Mouse (Mus musculus) MN1 (cell line): ENCODE data around the gene Nelfcd.

Experiments
- DNase-seq: peaks from one replicate; pipeline ENCODE4 v3.0.0-alpha.2; 2016; ENCODE audit warnings: low spot score

The Nelfcd gene

GRCm38 (mm10) chr2:174473550-174473927, 57.9 kb downstream of the Nelfcd start:
- DNase-seq = no peak
